Mouse (Mus musculus) cerebellum, adult 2 months (tissue): ENCODE data around the gene Kyat3.

Source experiments
- CTCF ChIP-seq: fragments of 200-500 bp; IDR thresholded peaks from 2 replicates; pipeline ENCODE4 v1.5.1; 2011; ENCODE audit warnings: low read depth, mild to moderate bottlenecking, control low read depth, low read length, moderate library complexity, borderline replicate concordance; ENCODE audit not compliant: insufficient read depth
- POLR2A ChIP-seq: fragments of 200-500 bp; IDR thresholded peaks from 2 replicates; pipeline ENCODE4 v1.6.1; 2011; ENCODE audit warnings: low read length, control low read depth, borderline replicate concordance; ENCODE audit not compliant: insufficient read depth

DNA sequence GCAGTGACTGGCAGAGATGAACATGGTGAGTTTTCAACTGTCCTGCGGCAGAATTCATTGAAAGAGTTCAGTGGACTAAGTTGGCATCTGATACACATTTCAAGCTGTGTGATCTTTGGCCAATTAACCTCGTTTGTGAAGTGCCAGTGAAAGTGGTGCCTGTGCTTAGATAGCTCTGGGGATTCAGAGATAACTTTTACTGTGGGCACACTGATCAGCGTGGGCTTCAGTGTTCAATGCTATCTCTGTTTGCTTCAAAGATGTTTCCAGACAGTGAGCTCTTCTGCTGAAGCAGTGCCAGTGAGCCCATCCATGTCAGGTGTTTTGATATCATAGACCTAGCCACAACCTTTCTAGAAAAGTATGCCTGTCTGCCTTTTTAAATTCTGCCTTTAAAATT lies 76.4 kb downstream of the Kyat3 start:
- no peak for TF ChIP-seq POLR2A
- no peak for TF ChIP-seq CTCF
